ENCODE assay signal across 8 mouse cellular contexts in the genomic region with DNA sequence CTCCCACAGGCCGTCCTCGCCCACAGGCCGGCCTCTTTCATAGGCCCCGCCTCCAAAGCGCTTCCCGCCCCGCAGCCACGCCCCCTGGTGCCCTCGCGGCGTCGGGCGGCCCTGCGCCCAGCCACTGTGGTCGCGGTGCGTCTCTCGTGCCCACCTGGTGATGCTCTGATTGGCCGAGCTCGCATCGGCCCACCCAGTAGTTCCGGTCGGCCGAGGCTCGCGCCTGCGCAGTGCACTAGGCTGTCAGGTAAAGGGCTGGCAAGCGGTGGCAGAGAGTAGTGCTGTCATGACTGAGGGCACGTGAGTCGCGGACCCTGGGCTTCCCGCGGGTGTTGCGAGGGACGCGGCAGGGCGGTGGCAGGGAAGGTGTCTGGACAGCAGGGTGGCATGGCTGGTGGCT. TPM values are rescaled to one million over a fixed set of nuclear protein-coding genes. Genes with fewer than 3 reads are reported as not detected.
DNase-seq lines count a peak whose midpoint lies in the region; ATAC-seq and TF ChIP-seq lines count a peak whose summit lies in the region.

A gene (plus strand): TSS at position 214 of the 400 bp plus-strand sequence.

- H3K4me1 ChIP-seq in ES-Bruce4 (ENCODE audit: control insufficient read depth, insufficient read depth, low read length), result no peaks in the 10 kb centered on the region
- peaks cover 26% of the 10 kb centered on the region for H3K4me1 ChIP-seq in forebrain, embryonic 13.5 days
- peaks cover 20% of the 10 kb centered on the region for H3K4me1 ChIP-seq in liver, postnatal 0 days (ENCODE audit: insufficient read depth)
- H3K4me1 ChIP-seq in neural tube, embryonic 14.5 days (ENCODE audit: control insufficient read depth, insufficient read depth, low read length), result peaks cover 7% of the 10 kb centered on the region

- TF ChIP-seq CTCF in ES-Bruce4 (IDR thresholded peaks at IDR 0.05; ENCODE audit: low read depth, low read length), result no peak
- TF ChIP-seq CTCF in liver, postnatal 0 days (IDR thresholded peaks at IDR 0.05; ENCODE audit: low read depth), result peak; percentile 43

- peak within 1 kb of the TSS; percentile 81 for H3K4me3 ChIP-seq in ES-Bruce4 (ENCODE audit: low read depth, low read length)
- H3K4me3 ChIP-seq in forebrain, embryonic 13.5 days, result peak within 1 kb of the TSS; percentile 68
- peak within 1 kb of the TSS; percentile 61 for H3K4me3 ChIP-seq in liver, postnatal 0 days (ENCODE audit: low read depth, low read length)
- H3K4me3 ChIP-seq in neural tube, embryonic 14.5 days (ENCODE audit: low read depth, low read length), result peak within 1 kb of the TSS; percentile 53

- no peak within 1 kb of the TSS for H3K27ac ChIP-seq in ES-Bruce4 (ENCODE audit: insufficient read depth, low read length)
- peak within 1 kb of the TSS; percentile 61 for H3K27ac ChIP-seq in forebrain, embryonic 13.5 days
- H3K27ac ChIP-seq in liver, postnatal 0 days (ENCODE audit: low read depth), result peak within 1 kb of the TSS; percentile 79
- peak within 1 kb of the TSS; percentile 68 for H3K27ac ChIP-seq in neural tube, embryonic 14.5 days (ENCODE audit: low read depth, low read length)

- 0 out of 2 replicates have a peak, but pooled peaks have one; percentile 49 for TF ChIP-seq EP300 in ES-Bruce4 (IDR thresholded peaks at IDR 0.05; ENCODE audit: insufficient read depth, low read depth, low read length)
- no peak for TF ChIP-seq EP300 in liver, postnatal 0 days (IDR thresholded peaks at IDR 0.05; ENCODE audit: low read depth)

- peak; percentile 98 for ATAC-seq in cerebellum, adult (ENCODE audit: insufficient number of reproducible peaks, low FRiP score, low TSS enrichment)
- peak; percentile 99 for ATAC-seq in forebrain, embryonic 13.5 days
- ATAC-seq in liver, postnatal 0 days, result peak; percentile 99
- peak; percentile 100 for ATAC-seq in neural tube, embryonic 14.5 days (ENCODE audit: low read depth)

- no peaks in the 10 kb centered on the region for H3K9me3 ChIP-seq in ES-Bruce4 (replicated peaks; ENCODE audit: control insufficient read depth, insufficient read depth, low read length, poor library complexity, severe bottlenecking)
- H3K9me3 ChIP-seq in forebrain, embryonic 13.5 days (replicated peaks), result no peaks in the 10 kb centered on the region
- no peaks in the 10 kb centered on the region for H3K9me3 ChIP-seq in liver, postnatal 0 days (ENCODE audit: low read length)
- no peaks in the 10 kb centered on the region for H3K9me3 ChIP-seq in neural tube, embryonic 14.5 days (ENCODE audit: control insufficient read depth, low read length)

- H3K4me2 ChIP-seq in forebrain, embryonic 13.5 days, result peak within 1 kb of the TSS; percentile 82
- H3K4me2 ChIP-seq in liver, postnatal 0 days (ENCODE audit: low read depth, low read length), result peak within 1 kb of the TSS; percentile 88
- H3K4me2 ChIP-seq in neural tube, embryonic 14.5 days (ENCODE audit: low read depth, low read length), result peak within 1 kb of the TSS; percentile 52

- TF ChIP-seq POLR2A in ES-Bruce4 (IDR thresholded peaks at IDR 0.05; ENCODE audit: insufficient read depth, low read length), result peak; percentile 51

- 1% methylated on average over 37 of the region's 37 CpGs for WGBS in forebrain, embryonic 13.5 days
- under 1% methylated on average over 37 of the region's 37 CpGs for WGBS in large intestine, adult 2 months
- under 1% methylated on average over 35 of the region's 37 CpGs for WGBS in liver, postnatal 0 days (ENCODE audit: insufficient replicate concordance)
- WGBS in neural tube, embryonic 14.5 days, result under 1% methylated on average over 37 of the region's 37 CpGs

- intact Hi-C loops in heart, postnatal 10 days (cut with DNase I), result loop anchor here (5.0 kb wide), 1 partner anchor 201 kb away; no protein-coding TSS in a partner anchor

- DNase-seq in heart, postnatal 10 days, result peak; percentile 95
- peak; percentile 81 for DNase-seq in large intestine, adult 2 months (ENCODE audit: low read depth, low spot score)
- peak; percentile 97 for DNase-seq in liver, postnatal 0 days
- DNase-seq in testis, postnatal 10 days (ENCODE audit: low spot score), result peak; percentile 98

- no peaks in the 10 kb centered on the region for H3K27me3 ChIP-seq in ES-Bruce4 (ENCODE audit: control insufficient read depth, insufficient read depth, low read length, poor library complexity, severe bottlenecking)
- H3K27me3 ChIP-seq in forebrain, embryonic 13.5 days, result no peaks in the 10 kb centered on the region
- no peaks in the 10 kb centered on the region for H3K27me3 ChIP-seq in liver, postnatal 0 days (ENCODE audit: insufficient read depth, low read length)
- H3K27me3 ChIP-seq in neural tube, embryonic 14.5 days (ENCODE audit: control insufficient read depth, insufficient read depth, low read length), result no peaks in the 10 kb centered on the region

- peak within 1 kb of the TSS; percentile 32 for H3K9ac ChIP-seq in ES-Bruce4 (ENCODE audit: low read depth, poor library complexity, severe bottlenecking)
- H3K9ac ChIP-seq in forebrain, embryonic 13.5 days, result peak within 1 kb of the TSS; percentile 82
- H3K9ac ChIP-seq in liver, postnatal 0 days (replicated peaks), result peak within 1 kb of the TSS; percentile 63
- H3K9ac ChIP-seq in neural tube, embryonic 14.5 days (replicated peaks; ENCODE audit: low read depth, low read length), result peak within 1 kb of the TSS; percentile 56

- H3K36me3 ChIP-seq in ES-Bruce4 (ENCODE audit: control insufficient read depth, insufficient read depth, low read length, poor library complexity, severe bottlenecking), result peaks cover 20% of the 10 kb centered on the region
- peaks cover 32% of the 10 kb centered on the region for H3K36me3 ChIP-seq in forebrain, embryonic 13.5 days (ENCODE audit: poor library complexity, severe bottlenecking)
- peaks cover 3% of the 10 kb centered on the region; the same call in 1 of the 2 replicates for H3K36me3 ChIP-seq in liver, postnatal 0 days (replicated peaks; ENCODE audit: insufficient read depth, low read length)
- peaks cover 17% of the 10 kb centered on the region; the same call in 1 of the 2 replicates for H3K36me3 ChIP-seq in neural tube, embryonic 14.5 days (ENCODE audit: control insufficient read depth, insufficient read depth, low read length)

RNA-seq across cellular contexts. Expression of the gene that starts here (rescaled TPM):
- polyA plus RNA-seq in ES-Bruce4 (2011; ENCODE audit: insufficient read depth, insufficient read length, low read depth, missing spikeins), result 111 and 112 TPM in 2 replicates
- polyA plus RNA-seq in forebrain, embryonic 13.5 days (2015; fragmentation: Nextera tagmentation; extraction: Ambion mirVana), result 48.4 and 51.6 TPM in 2 replicates
- total RNA-seq in heart, postnatal 10 days (2021), result 1 to 10 TPM; 6.7 to 8.0 TPM
- 17.4 and 20.4 TPM in 2 replicates for polyA plus RNA-seq in large intestine, adult 2 months (2012; rRNA removed)
- polyA plus RNA-seq in liver, postnatal 0 days (2015; fragmentation: Nextera tagmentation; extraction: Ambion mirVana), result 14.5 and 15.8 TPM in 2 replicates
- polyA plus RNA-seq in neural tube, embryonic 14.5 days (2014; fragmentation: Nextera tagmentation; extraction: Ambion mirVana), result 34.1 and 39.3 TPM in 2 replicates

Comparison
In these comparisons a context has a peak if more than half of its experiments do, and no peak if none do; other contexts are left out.
1. H3K9ac ChIP-seq: peak in every context shown above with its lines; median percentile 82 in forebrain, embryonic 13.5 days; 63 in liver, postnatal 0 days; 56 in neural tube, embryonic 14.5 days; 32 in ES-Bruce4.